Mouse (Mus musculus) C2C12 (cell line): ENCODE measurements around the gene Rtn1. TPM values are rescaled to one million over a fixed set of nuclear protein-coding genes. Genes with fewer than 3 reads are reported as not detected.

Source experiments
- H3K27me3 ChIP-seq: one replicate; pipeline ENCODE4 v1.6.1; 2011; ENCODE audit not compliant: control insufficient read depth, insufficient read depth, insufficient read length
- H3K36me3 ChIP-seq: one replicate; pipeline ENCODE4 v1.6.1; 2011; ENCODE audit not compliant: control insufficient read depth, insufficient read depth
- H3K4me3 ChIP-seq: one replicate; pipeline ENCODE4 v1.5.1; 2011; ENCODE audit warnings: mild to moderate bottlenecking, control low read depth; ENCODE audit not compliant: poor library complexity, insufficient read depth, severe bottlenecking
- H3K79me2 ChIP-seq: one replicate; pipeline ENCODE4 v1.6.1; 2011; ENCODE audit not compliant: control insufficient read depth, insufficient read depth
- H3K79me3 ChIP-seq: one replicate; pipeline ENCODE4 v1.6.1; 2011; ENCODE audit warnings: low read depth, control low read depth
- H3ac ChIP-seq: one replicate; pipeline ENCODE3; 2011; ENCODE audit warnings: low read depth; ENCODE audit not compliant: control insufficient read depth, insufficient read length
- CEBPB ChIP-seq: IDR thresholded peaks from one replicate; pipeline ENCODE4 v1.6.1; 2011; ENCODE audit warnings: low read depth, mild to moderate bottlenecking, control low read depth, moderate library complexity
- CTCF ChIP-seq: IDR thresholded peaks from one replicate; pipeline ENCODE4 v1.5.1; 2011; ENCODE audit not compliant: control insufficient read depth, insufficient read depth, insufficient read length
- FOSL1 ChIP-seq: IDR thresholded peaks from one replicate; pipeline ENCODE4 v1.8.0; 2011; ENCODE audit warnings: mild to moderate bottlenecking, low read length; ENCODE audit not compliant: poor library complexity, insufficient read depth, severe bottlenecking
- MAX ChIP-seq: IDR thresholded peaks from one replicate; pipeline ENCODE4 v1.6.1; 2011; ENCODE audit warnings: mild to moderate bottlenecking, control low read depth
- MYOD1 ChIP-seq: IDR thresholded peaks from one replicate; pipeline ENCODE4 v1.6.1; 2011; ENCODE audit warnings: low read depth; ENCODE audit not compliant: control insufficient read depth, insufficient read length
- MYOG ChIP-seq: IDR thresholded peaks from one replicate; pipeline ENCODE4 v1.6.1; 2011; ENCODE audit not compliant: control insufficient read depth, insufficient read length; ENCODE audit errors: extremely low read depth
- USF1 ChIP-seq: IDR thresholded peaks from one replicate; pipeline ENCODE4 v1.6.1; 2011; ENCODE audit warnings: low read depth, mild to moderate bottlenecking, control low read depth, moderate library complexity
- polyA plus RNA-seq: library from polyadenylated mRNA; unstranded; fragments of >200 nt; fragmentation: generic; extraction: Trizol; gene quantifications from one replicate; pipeline ENCODE4 v1.2.1, GENCODE M21; 2012; ENCODE audit warnings: missing spikeins

Rtn1 gene
- polyA plus RNA-seq, 1 experiment, result not detected

GRCm38 (mm10) chr12:72324210-72324871 lies 84.5 kb downstream of the Rtn1 start:
- Histone ChIP-seq H3ac (no peak overlapping the region), H3K27me3 (no peaks in the 10 kb centered on the region), H3K79me2 (no peaks in the 10 kb centered on the region), H3K36me3 (no peaks in the 10 kb centered on the region), H3K4me3 (no peak overlapping the region), H3K79me3 (no peaks in the 10 kb centered on the region)
- TF ChIP-seq USF1 (no peak), MYOD1 (no peak), FOSL1 (no peak), MAX (no peak), CEBPB (no peak), MYOG (no peak), CTCF (no peak)

DNA sequence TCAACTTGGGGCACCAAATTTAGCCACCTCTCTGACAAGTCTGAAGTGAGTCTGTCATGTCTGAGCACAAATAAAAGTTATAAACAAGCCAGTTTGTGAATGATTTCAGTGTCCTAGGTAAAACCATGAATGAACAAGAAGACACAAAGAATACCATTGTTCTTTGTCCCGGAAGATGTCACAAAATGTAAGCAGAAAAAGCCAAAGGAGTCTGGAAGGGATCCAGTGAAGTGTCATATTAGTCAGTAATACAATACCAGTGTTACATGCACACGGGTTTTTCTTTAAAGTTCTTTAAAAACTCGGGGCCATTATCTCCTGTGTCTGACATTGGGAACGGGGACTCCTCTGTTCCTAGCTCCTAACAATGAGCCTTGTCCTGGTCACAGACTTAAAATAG lies 85.1 kb downstream of the Rtn1 start:
- Histone ChIP-seq H3K27me3 (no peaks in the 10 kb centered on the region), H3K79me2 (no peaks in the 10 kb centered on the region)

DNA sequence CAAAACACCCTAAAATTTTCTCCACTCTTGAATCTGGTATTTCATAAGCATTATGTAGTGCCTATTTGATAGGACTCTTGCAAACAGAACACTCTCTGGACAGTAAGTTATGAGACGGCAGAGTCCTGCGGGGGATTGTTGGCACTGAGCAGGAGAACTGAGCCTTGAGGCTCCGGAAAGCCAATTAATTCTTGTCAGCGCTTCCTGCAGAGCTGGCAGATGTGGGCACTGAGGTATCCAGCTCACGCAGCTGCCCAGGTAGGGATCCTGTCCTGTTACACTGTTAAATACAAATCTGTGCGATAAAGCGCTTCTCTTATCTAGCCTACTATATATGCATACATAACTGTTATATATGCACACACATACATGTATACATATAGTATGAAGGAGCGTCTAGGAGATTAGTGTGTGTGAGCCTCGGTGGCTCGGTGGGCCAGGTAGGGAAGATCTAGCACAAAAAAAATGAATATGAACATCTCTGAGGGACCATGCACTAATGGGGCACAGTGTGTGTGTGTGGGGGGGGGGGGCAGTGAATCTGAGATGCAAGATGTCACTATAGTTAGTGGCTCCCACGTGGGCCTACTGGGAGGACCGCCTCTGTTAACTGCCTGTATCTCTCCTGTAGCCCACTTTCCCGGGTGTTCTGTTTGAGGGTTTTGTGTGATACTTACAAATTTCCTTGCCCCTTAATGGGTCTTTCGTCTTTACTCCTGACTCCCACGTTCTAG lies 93.0 kb downstream of the Rtn1 start:
- H3K4me3 ChIP-seq, result no peak overlapping the region
- TF ChIP-seq MYOD1, result no peak
- TF ChIP-seq MAX, result no peak
- no peak for TF ChIP-seq CEBPB
- no peak for TF ChIP-seq MYOG
- no peak for TF ChIP-seq CTCF
- TF ChIP-seq USF1, result no peak
- TF ChIP-seq FOSL1, result no peak
- H3K79me3 ChIP-seq, result no peaks in the 10 kb centered on the region
- H3K79me2 ChIP-seq, result no peaks in the 10 kb centered on the region
- H3K36me3 ChIP-seq, result no peaks in the 10 kb centered on the region
- H3ac ChIP-seq, result no peak overlapping the region
- peaks cover 5% of the 10 kb centered on the region for H3K27me3 ChIP-seq

More for the DNA sequence above, 85.1 kb downstream of the Rtn1 start:
- Histone ChIP-seq H3ac (no peak overlapping the region), H3K4me3 (no peak overlapping the region), H3K79me3 (no peaks in the 10 kb centered on the region), H3K36me3 (no peaks in the 10 kb centered on the region)
- TF ChIP-seq USF1 (no peak), MYOG (no peak), CEBPB (no peak), MYOD1 (no peak), MAX (no peak), CTCF (no peak), FOSL1 (no peak)

- Histone ChIP-seq H3K79me2 (no peaks in the 10 kb centered on the region), H3K27me3 (no peaks in the 10 kb centered on the region), H3K36me3 (no peaks in the 10 kb centered on the region), H3K79me3 (no peaks in the 10 kb centered on the region), H3K4me3 (no peak overlapping the region), H3ac (no peak overlapping the region)
- TF ChIP-seq CEBPB (no peak), MYOD1 (no peak), CTCF (no peak), MYOG (no peak), USF1 (no peak), FOSL1 (no peak), MAX (no peak)
Observed at GRCm38 (mm10) chr12:72310818-72311217, 98.0 kb downstream of the Rtn1 start.

DNA sequence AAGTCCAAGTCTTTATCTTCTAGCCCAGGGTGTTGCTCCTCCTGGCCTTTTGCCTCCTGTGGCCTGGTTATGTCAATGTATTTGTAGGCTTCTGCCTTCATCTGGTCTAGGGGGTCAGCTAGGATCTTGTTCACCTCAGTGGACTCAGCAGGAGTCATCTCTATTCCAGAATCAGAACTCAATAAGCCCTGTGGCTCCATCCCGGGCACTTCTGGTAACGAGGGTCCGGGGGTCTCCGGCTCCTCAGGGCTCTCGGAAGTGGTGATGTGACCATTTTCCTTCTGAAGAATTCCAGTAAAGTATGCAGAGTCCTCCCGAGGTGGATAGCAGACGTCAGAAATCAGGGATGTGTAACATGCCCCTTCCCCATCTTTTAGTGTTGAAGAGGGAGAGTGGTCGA lies 100.3 kb downstream of the Rtn1 start:
- no peaks in the 10 kb centered on the region for H3K79me2 ChIP-seq
- H3K4me3 ChIP-seq, result no peak overlapping the region
- H3ac ChIP-seq, result no peak overlapping the region
- H3K36me3 ChIP-seq, result no peaks in the 10 kb centered on the region
- TF ChIP-seq MAX (no peak), MYOG (no peak), USF1 (no peak), CEBPB (no peak), FOSL1 (no peak), MYOD1 (no peak), CTCF (no peak)
- no peaks in the 10 kb centered on the region for H3K79me3 ChIP-seq
- H3K27me3 ChIP-seq, result peaks cover 5% of the 10 kb centered on the region

- H3K79me3 ChIP-seq, result no peaks in the 10 kb centered on the region
- H3K79me2 ChIP-seq, result no peaks in the 10 kb centered on the region
- no peak overlapping the region for H3K4me3 ChIP-seq
- H3K27me3 ChIP-seq, result peaks cover 5% of the 10 kb centered on the region
- no peak overlapping the region for H3ac ChIP-seq
- H3K36me3 ChIP-seq, result no peaks in the 10 kb centered on the region
- no peak for TF ChIP-seq MAX
- no peak for TF ChIP-seq MYOD1
- no peak for TF ChIP-seq CEBPB
- TF ChIP-seq MYOG, result no peak
- TF ChIP-seq USF1, result no peak
- TF ChIP-seq FOSL1, result no peak
- no peak for TF ChIP-seq CTCF
Observed at GRCm38 (mm10) chr12:72306281-72306680, 102.6 kb downstream of the Rtn1 start.
